Mouse (Mus musculus): Measurements from ENCODE around the gene Rps29.
"Not testable (repeated sequence)": the region's sequence is repeated elsewhere in the genome, so short reads cannot be mapped to it uniquely, and the experiment has no call there.

Rps29 gene

GRCm38 (mm10) chr12:69179371-69179770 is 20.4 kb upstream of the Rps29 start:
- in situ Hi-C loops (cut with MboI, MseI): no loop called here

- in situ Hi-C loops (cut with MboI, MseI): no loop called here
These were observed 18.5 kb upstream of the Rps29 start for GRCm38 (mm10) chr12:69177526-69177925.

- in situ Hi-C loops (cut with MboI, MseI): no loop called here
These were observed 17.0 kb upstream of the Rps29 start for GRCm38 (mm10) chr12:69175975-69176374.

- in situ Hi-C loops (cut with MboI, MseI): no loop called here
These were observed 12.3 kb upstream of the Rps29 start for GRCm38 (mm10) chr12:69171307-69171706.

- in situ Hi-C loops (cut with MboI, MseI): no loop called here
These were observed 9.6 kb upstream of the Rps29 start, which contains the start of gene Lrr1 for GRCm38 (mm10) chr12:69168461-69169106. Gene Lrr1 (plus strand): TSS chr12:69168814.

GRCm38 (mm10) chr12:69167656-69168460 is 8.9 kb upstream of the Rps29 start:
- in situ Hi-C loops (cut with MboI, MseI): no loop called here

GRCm38 (mm10) chr12:69166861-69167581 is 8.0 kb upstream of the Rps29 start:
- in situ Hi-C loops (cut with MboI, MseI): not testable (repeated sequence)

- in situ Hi-C loops (cut with MboI, MseI): no loop called here
These were observed 5.9 kb upstream of the Rps29 start for GRCm38 (mm10) chr12:69164904-69165303.

GRCm38 (mm10) chr12:69163586-69163985 is 4.6 kb upstream of the Rps29 start:
- in situ Hi-C loops (cut with MboI, MseI): not testable (repeated sequence)

- in situ Hi-C loops (cut with MboI, MseI): not testable (repeated sequence)
These were observed 1.7 kb upstream of the Rps29 start for GRCm38 (mm10) chr12:69160677-69161076.

- in situ Hi-C loops (cut with MboI, MseI): no loop called here
These were observed 573 bp upstream of the Rps29 start for GRCm38 (mm10) chr12:69159578-69159940.

- in situ Hi-C loops (cut with MboI, MseI): no loop called here
These were observed 621 bp downstream of the Rps29 start for GRCm38 (mm10) chr12:69158366-69158764.

GRCm38 (mm10) chr12:69157107-69157506 is 1.9 kb downstream of the Rps29 start:
- in situ Hi-C loops (cut with MboI, MseI): no loop called here

GRCm38 (mm10) chr12:69156436-69156835 is 2.5 kb downstream of the Rps29 start:
- in situ Hi-C loops (cut with MboI, MseI): no loop called here

GRCm38 (mm10) chr12:69155923-69156322 is 3.1 kb downstream of the Rps29 start:
- in situ Hi-C loops (cut with MboI, MseI): no loop called here

- in situ Hi-C loops (cut with MboI, MseI): no loop called here
These were observed 8.9 kb downstream of the Rps29 start for GRCm38 (mm10) chr12:69150049-69150448.

- in situ Hi-C loops (cut with MboI, MseI): no loop called here
These were observed 11.7 kb downstream of the Rps29 start for GRCm38 (mm10) chr12:69147166-69147735.

- in situ Hi-C loops (cut with MboI, MseI): no loop called here
These were observed 15.5 kb downstream of the Rps29 start for GRCm38 (mm10) chr12:69143460-69143859.

GRCm38 (mm10) chr12:69139841-69140240 is 19.1 kb downstream of the Rps29 start:
- in situ Hi-C loops (cut with MboI, MseI): no loop called here

- in situ Hi-C loops (cut with MboI, MseI): no loop called here
These were observed 19.8 kb downstream of the Rps29 start for GRCm38 (mm10) chr12:69139201-69139600.

GRCm38 (mm10) chr12:69131981-69132380 is 27.0 kb downstream of the Rps29 start:
- in situ Hi-C loops (cut with MboI, MseI): no loop called here

- in situ Hi-C loops (cut with MboI, MseI): no loop called here
These were observed 27.7 kb downstream of the Rps29 start for GRCm38 (mm10) chr12:69131267-69131666.
